In the genomic region with DNA sequence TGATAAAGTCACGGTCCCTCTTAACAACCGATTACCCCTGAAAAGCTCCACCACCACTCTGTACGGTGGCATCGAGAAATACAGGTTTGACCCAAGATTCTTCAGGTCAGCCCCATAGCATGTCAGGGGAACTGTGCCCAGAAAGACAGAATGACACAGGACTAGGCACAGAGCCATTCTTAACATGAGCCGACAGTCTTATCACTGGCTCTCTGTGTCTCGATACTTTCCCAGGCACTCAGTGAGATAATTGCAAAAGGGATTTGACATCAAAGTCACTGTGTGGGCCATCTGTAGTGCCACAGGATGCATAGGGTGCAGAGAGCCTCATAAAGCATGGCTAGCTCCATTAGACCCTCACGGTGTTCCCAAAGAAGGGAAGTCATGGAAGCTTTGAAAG, we compare ENCODE assay signal across 24 mouse cellular contexts. TPM values are rescaled to one million over a fixed set of nuclear protein-coding genes. Genes with fewer than 3 reads are reported as not detected.
DNase-seq lines count a peak whose midpoint lies in the region; ATAC-seq and TF ChIP-seq lines count a peak whose summit lies in the region.
"Had no signal": no experiment of that assay in that cellular context is flagged by ENCODE, and none has a peak within 500 bp of the region (broad histone marks: within the 10 kb centered on the region; RNA-seq: fewer than 3 reads in every experiment).

No protein-coding gene starts in this region.

- WGBS in heart, adult 2 months = 42% methylated on average over 7 of the region's 7 CpGs
- 26% methylated on average over 7 of the region's 7 CpGs for WGBS in heart, embryonic 13.5 days

- no peak for TF ChIP-seq CTCF in MEL (IDR thresholded peaks at IDR 0.05 in 2 of 3, conservative IDR thresholded peaks at IDR 0.05 in 1 of 3; ENCODE audit: control insufficient read depth in 1 of 3, insufficient read depth in 1 of 3, low read depth in 2 of 3, low read length in 3 of 3, poor library complexity in 1 of 3, severe bottlenecking in 1 of 3)
- no peak for TF ChIP-seq CTCF in heart, adult 2 months (IDR thresholded peaks at IDR 0.05)

- peaks cover 5 to 15% of the 10 kb centered on the region in 2 experiments; a peak in 2 of 4 replicates for H3K4me1 ChIP-seq in MEL (ENCODE audit: control insufficient read depth in 1 of 2, insufficient read depth in 2 of 2, low read length in 2 of 2)
- H3K4me1 ChIP-seq in heart, adult 2 months (ENCODE audit: control insufficient read depth, insufficient read depth, low read length) = peaks cover 11% of the 10 kb centered on the region
- peaks cover 54% of the 10 kb centered on the region for H3K4me1 ChIP-seq in heart, embryonic 13.5 days
- H3K4me1 ChIP-seq: liver, embryonic 12.5 days; megakaryocyte, embryonic 14.5 days; midbrain, embryonic 15.5 days; neural tube, embryonic 13.5 days had no signal

- intact Hi-C loops in heart, adult 2 months (cut with DNase I) = no loop called here

- no peak overlapping the region for H3K9ac ChIP-seq in MEL (ENCODE audit: control insufficient read depth, low read depth, low read length, poor library complexity, severe bottlenecking)
- no peak overlapping the region for H3K9ac ChIP-seq in heart, adult 2 months (ENCODE audit: low read depth, low read length)
- H3K9ac ChIP-seq in heart, embryonic 13.5 days = no peak overlapping the region
- H3K9ac ChIP-seq: hindbrain, embryonic 14.5 days; limb, embryonic 13.5 days; liver, embryonic 12.5 days; midbrain, embryonic 15.5 days; neural tube, embryonic 13.5 days had no signal

- H3K9me3 ChIP-seq in MEL (replicated peaks; ENCODE audit: insufficient read depth, low read length) = no peaks in the 10 kb centered on the region
- no peaks in the 10 kb centered on the region for H3K9me3 ChIP-seq in heart, embryonic 13.5 days
- H3K9me3 ChIP-seq: limb, embryonic 13.5 days; liver, embryonic 12.5 days; midbrain, embryonic 15.5 days; neural tube, embryonic 13.5 days had no signal

- no peak for TF ChIP-seq EP300 in MEL (IDR thresholded peaks at IDR 0.05; ENCODE audit: low read depth in 1 of 2, low read length in 2 of 2)
- TF ChIP-seq EP300 in heart, adult 2 months (IDR thresholded peaks at IDR 0.05; ENCODE audit: insufficient read depth, low read depth, low read length) = 0 out of 2 replicates have a peak, but pooled peaks have one; percentile 39

- no peak for TF ChIP-seq RAD21 in MEL (IDR thresholded peaks at IDR 0.05; ENCODE audit: low read depth, low read length)

- no peak overlapping the region for H3K4me3 ChIP-seq in MEL (ENCODE audit: control insufficient read depth in 1 of 2, insufficient read depth in 1 of 2, low read depth in 2 of 2, low read length in 2 of 2)
- H3K4me3 ChIP-seq in heart, adult 2 months = no peak overlapping the region
- no peak overlapping the region for H3K4me3 ChIP-seq in heart, embryonic 13.5 days
- H3K4me3 ChIP-seq: limb, embryonic 13.5 days; liver, embryonic 12.5 days; megakaryocyte, embryonic 14.5 days; midbrain, embryonic 15.5 days; myocyte; neural tube, embryonic 13.5 days had no signal

- peaks cover 0 to 11% of the 10 kb centered on the region in 2 experiments; a peak in 2 of 4 replicates for H3K36me3 ChIP-seq in MEL (ENCODE audit: control insufficient read depth in 1 of 2, insufficient read depth in 2 of 2, low read length in 2 of 2)
- H3K36me3 ChIP-seq in heart, adult 2 months (ENCODE audit: control insufficient read depth, insufficient read depth, low read length) = peaks cover 14% of the 10 kb centered on the region
- H3K36me3 ChIP-seq in heart, embryonic 13.5 days = no peaks in the 10 kb centered on the region
- H3K36me3 ChIP-seq: limb, embryonic 13.5 days; liver, embryonic 12.5 days had no signal

- no peak overlapping the region for H3K4me2 ChIP-seq in heart, embryonic 13.5 days
- H3K4me2 ChIP-seq: hindbrain, embryonic 14.5 days; limb, embryonic 13.5 days; liver, embryonic 12.5 days; midbrain, embryonic 15.5 days; neural tube, embryonic 13.5 days had no signal

- TF ChIP-seq POLR2A in MEL (IDR thresholded peaks at IDR 0.05; ENCODE audit: control insufficient read depth in 1 of 2, insufficient read depth in 1 of 2, low read depth in 1 of 2, low read length in 2 of 2, poor library complexity in 1 of 2) = no peak
- TF ChIP-seq POLR2A in heart, adult 2 months (IDR thresholded peaks at IDR 0.05; ENCODE audit: insufficient read depth, low read depth, low read length) = no peak

- H3K27me3 ChIP-seq in MEL (ENCODE audit: control insufficient read depth in 1 of 2, insufficient read depth in 2 of 2, low read length in 2 of 2) = no peaks in the 10 kb centered on the region
- no peaks in the 10 kb centered on the region for H3K27me3 ChIP-seq in heart, adult 2 months (ENCODE audit: control insufficient read depth, insufficient read depth, low read length)
- H3K27me3 ChIP-seq in heart, embryonic 13.5 days (replicated peaks) = no peaks in the 10 kb centered on the region
- H3K27me3 ChIP-seq: limb, embryonic 13.5 days; liver, embryonic 12.5 days; midbrain, embryonic 15.5 days; neural tube, embryonic 13.5 days; Patski had no signal

- ATAC-seq in heart, embryonic 13.5 days (ENCODE audit: extremely low read depth, insufficient number of reproducible peaks, low FRiP score, low TSS enrichment) = no peak
- ATAC-seq: forebrain, embryonic 16.5 days; inflammation-experienced regulatory T-cells, adult 6 months; liver, embryonic 12.5 days; midbrain, embryonic 15.5 days; Patski had no signal

- DNase-seq in MEL (ENCODE audit: low read depth, low spot score) = peak; percentile 15
- peak in 1 of 2 experiments; percentile 42 for DNase-seq in heart, adult 2 months
- DNase-seq in heart, postnatal 4 days = peak; percentile 33
- DNase-seq in thymus, postnatal 4 days = no peak
- DNase-seq in ovary, postnatal 10 days (ENCODE audit: low spot score) = no peak
- DNase-seq in layer of hippocampus, postnatal 36 days = no peak
- DNase-seq: adrenal gland, postnatal 36 days; cerebellum, adult 9-11 months; gastrocnemius, postnatal 10 days; lung, adult 18-20 months; right cerebral cortex, adult 18-20 months; right cerebral cortex, postnatal 4 days; thymus, postnatal 25 days had no signal

- no peak overlapping the region for H3K27ac ChIP-seq in MEL (ENCODE audit: control insufficient read depth, low read depth, low read length)
- H3K27ac ChIP-seq in heart, adult 2 months = peak overlapping the region; percentile 93
- peak overlapping the region; percentile 98 for H3K27ac ChIP-seq in heart, embryonic 13.5 days (replicated peaks)
- H3K27ac ChIP-seq: hindbrain, embryonic 14.5 days; limb, embryonic 13.5 days; liver, embryonic 12.5 days; midbrain, embryonic 15.5 days; neural tube, embryonic 13.5 days had no signal

- no peaks in the 10 kb centered on the region for H3K79me2 ChIP-seq in MEL (ENCODE audit: control insufficient read depth, insufficient read depth, low read length, poor library complexity)
- H3K79me2 ChIP-seq in heart, adult 2 months (replicated peaks; ENCODE audit: control insufficient read depth, insufficient read depth, low read length) = no peaks in the 10 kb centered on the region

TF ChIP-seq in MEL, 35 proteins besides CTCF, POLR2A, EP300 and RAD21:
- TF ChIP-seq UBTF (IDR thresholded peaks at IDR 0.05; ENCODE audit: borderline replicate concordance, insufficient read depth, low read depth, low read length) = no peak

RNA-seq across cellular contexts. Expression of a gene that starts 37.9 kb away (rescaled TPM):
- 11.6 and 12.0 TPM in 2 replicates for total RNA-seq in MEL (2012; rRNA removed)
- polyA plus RNA-seq in MEL (2012; ENCODE audit: insufficient read depth in 1 of 2, insufficient read length in 2 of 2, low read depth in 1 of 2, low replicate concordance in 2 of 2, missing spikeins in 1 of 2) = 10 to 100 TPM in 1 of 2 experiments, not detected in 1; 29.4 TPM
- 10 to 100 TPM; 28.5 to 28.8 TPM for total RNA-seq in heart, adult 2 months (2021)
- 33.4 and 34.1 TPM in 2 replicates for polyA plus RNA-seq in heart, adult 2 months (2012; rRNA removed)
- polyA plus RNA-seq in heart, embryonic 13.5 days (2015; fragmentation: Nextera tagmentation; extraction: Ambion mirVana) = 55.9 and 60.9 TPM in 2 replicates
- total RNA-seq in heart, postnatal 4 days (2021) = 10 to 100 TPM; 40.3 to 45.0 TPM
- 10 to 100 TPM; 26.2 to 27.2 TPM for total RNA-seq in layer of hippocampus, postnatal 36 days (2021)

Comparison
In these comparisons a context has a peak if more than half of its experiments do, and no peak if none do; other contexts are left out.
1. DNase-seq: peak in MEL (single experiment) and heart, postnatal 4 days (single experiment); none in thymus, postnatal 4 days (single experiment), ovary, postnatal 10 days (single experiment) and layer of hippocampus, postnatal 36 days (0 of 2).